Mouse (Mus musculus) liver, adult 2 months (tissue): Measurements from ENCODE around the gene Il18rap.

Experiments used
- CTCF ChIP-seq: fragments of 200-500 bp; IDR thresholded peaks from 2 replicates; pipeline ENCODE4 v1.5.1; 2011; ENCODE audit warnings: low read depth, low read length, control low read depth
- POLR2A ChIP-seq: fragments of 200-500 bp; IDR thresholded peaks from 2 replicates; pipeline ENCODE4 v1.6.1; 2011; ENCODE audit warnings: low read length, control low read depth; ENCODE audit not compliant: insufficient read depth; ENCODE audit errors: extremely low read depth

DNA sequence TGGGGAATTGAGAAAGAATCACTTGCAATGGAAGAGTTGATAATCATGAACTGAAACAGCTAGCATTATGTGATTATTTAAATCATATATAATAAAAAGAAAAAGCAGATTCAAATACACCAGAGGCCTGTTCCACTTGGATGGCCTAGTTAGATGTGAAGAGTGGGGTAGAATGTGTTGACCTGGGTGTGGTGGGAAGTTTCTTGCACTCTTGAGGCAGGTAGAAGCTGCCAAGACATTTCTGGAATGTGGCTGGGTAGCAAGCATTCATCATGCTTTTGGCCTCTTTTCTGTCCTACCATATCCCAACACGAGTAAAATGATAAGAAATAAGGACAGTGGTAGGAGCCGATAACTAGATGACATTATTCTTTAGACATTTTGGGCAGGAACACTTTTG lies 46.4 kb upstream of the Il18rap start:
- no peak for TF ChIP-seq POLR2A
- TF ChIP-seq CTCF = no peak
